Mouse (Mus musculus) megakaryocyte, embryonic 14.5 days (primary cell): ENCODE data around the gene Mapk10.

Source experiments
- FLI1 ChIP-seq: IDR thresholded peaks from 2 replicates; pipeline ENCODE4 v1.6.1; 2012; ENCODE audit warnings: low read length, inconsistent platforms, mixed read lengths
- GATA1 ChIP-seq: IDR thresholded peaks from 3 replicates; pipeline ENCODE4 v1.6.1; 2012; ENCODE audit warnings: mixed read lengths, low read length, inconsistent platforms, borderline replicate concordance

GRCm38 (mm10) chr5:103208021-103208511, 3.1 kb downstream of the Mapk10 start:
- no peak for TF ChIP-seq GATA1
- no peak for TF ChIP-seq FLI1
